Comparison of ENCODE assay signal across 11 mouse cellular contexts in the genomic region with DNA sequence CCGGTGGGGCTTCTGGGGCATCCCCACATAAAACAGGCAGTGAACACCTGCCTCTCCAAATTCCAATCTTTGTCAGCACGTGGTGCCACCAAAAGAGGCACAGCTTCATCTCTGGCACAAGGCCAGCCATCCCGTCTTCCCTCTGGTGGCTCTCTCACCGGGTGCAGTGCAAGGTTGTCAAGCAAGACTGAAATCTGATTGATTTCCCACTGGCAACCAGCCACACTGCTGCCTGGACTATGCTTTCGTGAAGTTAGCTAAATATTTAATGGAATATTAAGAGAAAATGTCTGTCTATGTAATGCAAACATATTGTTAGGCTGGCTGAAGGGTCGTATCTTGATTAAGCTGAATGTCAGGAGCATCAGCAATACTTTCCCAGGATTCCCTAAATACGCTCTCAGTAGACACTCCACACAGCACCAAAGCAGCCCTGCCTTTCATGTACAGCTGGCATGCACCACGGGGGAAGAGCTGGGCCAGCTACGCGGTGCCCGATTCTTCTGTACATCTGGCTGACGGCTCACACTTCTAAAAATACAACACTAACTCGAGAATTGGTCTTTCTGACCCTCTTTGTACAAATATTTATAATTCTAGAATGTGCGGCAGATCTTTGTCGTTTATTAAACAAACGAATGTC.
DNase-seq lines count a peak whose midpoint lies in the region; ATAC-seq and TF ChIP-seq lines count a peak whose summit lies in the region.
"Had no signal": no experiment of that assay in that cellular context is flagged by ENCODE, and none has a peak within 500 bp of the region (broad histone marks: within the 10 kb centered on the region; RNA-seq: fewer than 3 reads in every experiment).

No protein-coding gene starts in this region.

- H3K9me3 ChIP-seq in forebrain, postnatal 0 days (ENCODE audit: low read length), result no peaks in the 10 kb centered on the region
- H3K9me3 ChIP-seq in midbrain, embryonic 16.5 days (replicated peaks; ENCODE audit: control insufficient read depth, low read length, poor library complexity, severe bottlenecking), result no peaks in the 10 kb centered on the region
- H3K9me3 ChIP-seq: heart, embryonic 10.5 days had no signal

- H3K27me3 ChIP-seq in forebrain, postnatal 0 days (ENCODE audit: insufficient read depth, low read length), result no peaks in the 10 kb centered on the region
- no peaks in the 10 kb centered on the region for H3K27me3 ChIP-seq in midbrain, embryonic 16.5 days (ENCODE audit: control insufficient read depth, insufficient read depth, low read depth, low read length)

- H3K4me1 ChIP-seq in forebrain, postnatal 0 days (ENCODE audit: insufficient read depth), result peaks cover 5% of the 10 kb centered on the region
- peaks cover 22% of the 10 kb centered on the region for H3K4me1 ChIP-seq in midbrain, embryonic 16.5 days (ENCODE audit: control insufficient read depth, insufficient read depth, low read length)

- WGBS in forebrain, postnatal 0 days, result 35% methylated on average over 16 of the region's 16 CpGs
- 42% methylated on average over 16 of the region's 16 CpGs for WGBS in midbrain, embryonic 16.5 days

- TF ChIP-seq CTCF in forebrain, postnatal 0 days (IDR thresholded peaks at IDR 0.05; ENCODE audit: low read depth), result 0 out of 2 replicates have a peak, but pooled peaks have one; percentile 11

- H3K4me3 ChIP-seq in forebrain, postnatal 0 days (ENCODE audit: low read depth, low read length), result no peak overlapping the region
- H3K4me3 ChIP-seq in midbrain, embryonic 16.5 days (ENCODE audit: low read depth, low read length), result no peak overlapping the region
- H3K4me3 ChIP-seq: heart, embryonic 10.5 days had no signal

- no peaks in the 10 kb centered on the region for H3K36me3 ChIP-seq in forebrain, postnatal 0 days (ENCODE audit: insufficient read depth)
- H3K36me3 ChIP-seq in midbrain, embryonic 16.5 days (ENCODE audit: control insufficient read depth, insufficient read depth, low read length), result no peaks in the 10 kb centered on the region
- H3K36me3 ChIP-seq: heart, embryonic 10.5 days had no signal

- H3K9ac ChIP-seq in forebrain, postnatal 0 days, result no peak overlapping the region
- no peak overlapping the region for H3K9ac ChIP-seq in midbrain, embryonic 16.5 days (ENCODE audit: low read depth, low read length)

- ATAC-seq in frontal cortex, adult (ENCODE audit: low TSS enrichment), result peak; percentile 39; the same call in 1 of the 2 replicates
- ATAC-seq in forebrain, postnatal 0 days, result peak; percentile 53
- ATAC-seq in midbrain, embryonic 16.5 days, result peak; percentile 61; the same call in 1 of the 2 replicates
- ATAC-seq in CD4-positive, CD25-positive, alpha-beta regulatory T cell, adult 4 months, result no peak
- ATAC-seq: inflammation-experienced regulatory T-cells, adult 6 months had no signal

- DNase-seq in frontal cortex, postnatal 10 days (ENCODE audit: low spot score in 2 of 2), result no peak
- DNase-seq in right cerebral cortex, postnatal 14 days, result peak; percentile 36
- DNase-seq in right cerebral cortex, postnatal 25 days, result no peak
- DNase-seq in forebrain, postnatal 0 days, result peak; percentile 52
- DNase-seq in layer of hippocampus, postnatal 14 days (ENCODE audit: low spot score in 2 of 2), result no peak
- DNase-seq: embryo, embryonic 11 days had no signal

- no peak overlapping the region for H3K27ac ChIP-seq in forebrain, postnatal 0 days (ENCODE audit: low read depth, low read length)
- H3K27ac ChIP-seq in midbrain, embryonic 16.5 days (ENCODE audit: low read length), result peak overlapping the region; percentile 30; the same call in 1 of the 2 replicates
- H3K27ac ChIP-seq: heart, embryonic 10.5 days had no signal

- H3K4me2 ChIP-seq in forebrain, postnatal 0 days (ENCODE audit: low read depth), result no peak overlapping the region
- H3K4me2 ChIP-seq in midbrain, embryonic 16.5 days (ENCODE audit: low read length), result no peak overlapping the region

Comparison
In these comparisons a context has a peak if more than half of its experiments do, and no peak if none do; other contexts are left out.
1. DNase-seq: peak in right cerebral cortex, postnatal 14 days (single experiment) and forebrain, postnatal 0 days (single experiment); none in frontal cortex, postnatal 10 days (0 of 2), right cerebral cortex, postnatal 25 days (single experiment) and layer of hippocampus, postnatal 14 days (0 of 2).